Mouse (Mus musculus): ENCODE data around the gene Tbc1d22a.

DNA sequence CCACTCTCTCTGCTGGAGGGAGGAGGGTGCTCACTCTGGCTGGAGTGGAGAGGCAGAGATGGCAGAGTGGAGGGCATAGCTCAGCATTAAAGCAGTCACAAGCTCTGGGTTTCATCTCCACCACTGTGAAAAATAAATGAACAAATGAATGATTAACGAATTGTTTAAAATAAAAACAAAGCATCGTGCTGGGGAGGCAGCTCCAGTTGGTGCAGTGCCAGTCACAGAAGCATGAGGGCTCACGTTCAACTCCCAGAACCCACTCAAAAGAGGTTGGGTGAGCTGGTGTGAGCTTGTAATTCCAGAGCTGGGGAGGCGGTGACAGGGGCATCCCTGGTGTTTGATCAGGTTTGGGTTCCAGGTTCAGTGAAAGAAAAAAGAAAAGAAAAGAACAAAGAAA is 14.1 kb upstream of the Tbc1d22a start:
- no peak for TF ChIP-seq TAL1 (IDR thresholded peaks at IDR 0.05; ENCODE audit: low read length)
- TF ChIP-seq POLR2A (IDR thresholded peaks at IDR 0.05; ENCODE audit: control insufficient read depth in 1 of 2, insufficient read depth in 1 of 2, low read depth in 1 of 2, low read length in 2 of 2, poor library complexity in 1 of 2), result no peak
- no peak for TF ChIP-seq EP300 (IDR thresholded peaks at IDR 0.05; ENCODE audit: low read depth in 1 of 2, low read length in 2 of 2)

Measured in MEL (cell line).